Comparison of ENCODE assay signal across 20 mouse cellular contexts in the genomic region with DNA sequence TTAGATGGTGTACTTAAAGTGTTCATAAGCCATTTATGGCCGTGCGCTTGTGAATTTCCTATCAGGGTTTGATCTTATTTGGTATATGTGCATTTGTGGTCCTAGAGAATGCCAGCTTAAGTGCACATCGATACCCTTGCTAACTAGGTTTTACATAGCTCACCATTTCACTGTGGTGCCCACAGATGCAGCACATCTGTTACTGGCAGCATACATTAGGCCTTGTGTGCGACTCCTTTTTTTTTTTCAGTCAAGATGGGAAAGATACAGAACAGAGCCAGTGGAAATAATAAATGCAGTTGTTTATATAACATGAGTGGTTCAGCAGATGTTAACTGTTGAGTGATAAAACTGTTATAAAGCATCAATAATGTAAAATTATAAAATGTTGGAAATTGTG. TPM values are rescaled to one million over a fixed set of nuclear protein-coding genes. Genes with fewer than 3 reads are reported as not detected.
DNase-seq lines count a peak whose midpoint lies in the region; ATAC-seq lines count a peak whose summit lies in the region.
"Had no signal": no experiment of that assay in that cellular context is flagged by ENCODE, and none has a peak within 500 bp of the region (broad histone marks: within the 10 kb centered on the region; RNA-seq: fewer than 3 reads in every experiment).

No protein-coding gene starts in this region.

- no peaks in the 10 kb centered on the region for H3K9me3 ChIP-seq in hindbrain, embryonic 12.5 days (replicated peaks)
- peaks cover 6% of the 10 kb centered on the region for H3K9me3 ChIP-seq in hindbrain, embryonic 10.5 days
- H3K9me3 ChIP-seq in kidney, embryonic 16.5 days (ENCODE audit: low read length) = no peaks in the 10 kb centered on the region
- no peaks in the 10 kb centered on the region for H3K9me3 ChIP-seq in lung, embryonic 16.5 days (ENCODE audit: control insufficient read depth, low read length)
- H3K9me3 ChIP-seq: embryonic facial prominence, embryonic 13.5 days; forebrain, embryonic 12.5 days; heart, embryonic 10.5 days had no signal

- WGBS in hindbrain, embryonic 12.5 days = 79% methylated on average over 4 of the region's 4 CpGs
- 92% methylated on average over 4 of the region's 4 CpGs for WGBS in hindbrain, embryonic 10.5 days
- WGBS in kidney, embryonic 16.5 days = 75% methylated on average over 4 of the region's 4 CpGs
- WGBS in lung, embryonic 16.5 days = 52% methylated on average over 4 of the region's 4 CpGs

- peaks cover 31% of the 10 kb centered on the region for H3K36me3 ChIP-seq in hindbrain, embryonic 12.5 days
- H3K36me3 ChIP-seq in hindbrain, embryonic 10.5 days = peaks cover 36% of the 10 kb centered on the region
- H3K36me3 ChIP-seq in kidney, embryonic 16.5 days (ENCODE audit: insufficient read depth, low read length) = peaks cover 25% of the 10 kb centered on the region
- peaks cover 18% of the 10 kb centered on the region for H3K36me3 ChIP-seq in lung, embryonic 16.5 days (ENCODE audit: control insufficient read depth, insufficient read depth, low read length)

- ATAC-seq in hindbrain, embryonic 12.5 days (ENCODE audit: low FRiP score) = no peak
- peak; percentile 14; the same call in 1 of the 2 replicates for ATAC-seq in kidney, embryonic 16.5 days (ENCODE audit: low FRiP score, low TSS enrichment)
- peak; percentile 41; the same call in 1 of the 2 replicates for ATAC-seq in lung, embryonic 16.5 days (ENCODE audit: low read depth)
- ATAC-seq: activated CD4-positive, CD25-positive, alpha-beta regulatory T cell, adult 4 months; Patski had no signal

- no peak overlapping the region for H3K9ac ChIP-seq in hindbrain, embryonic 12.5 days
- no peak overlapping the region for H3K9ac ChIP-seq in kidney, embryonic 16.5 days (replicated peaks; ENCODE audit: low read length)
- no peak overlapping the region for H3K9ac ChIP-seq in lung, embryonic 16.5 days (ENCODE audit: low read length)
- H3K9ac ChIP-seq: embryonic facial prominence, embryonic 13.5 days; forebrain, embryonic 12.5 days had no signal

- H3K4me1 ChIP-seq in hindbrain, embryonic 12.5 days = 0 out of 2 replicates have a peak, but pooled peaks cover 5% of the 10 kb centered on the region
- H3K4me1 ChIP-seq in hindbrain, embryonic 10.5 days (replicated peaks) = peaks cover 8% of the 10 kb centered on the region
- H3K4me1 ChIP-seq in kidney, embryonic 16.5 days (ENCODE audit: insufficient read depth, low read length) = 0 out of 2 replicates have a peak, but pooled peaks cover 5% of the 10 kb centered on the region
- H3K4me1 ChIP-seq in lung, embryonic 16.5 days (replicated peaks; ENCODE audit: control insufficient read depth, insufficient read depth, low read length) = peaks cover 4% of the 10 kb centered on the region; the same call in 1 of the 2 replicates
- H3K4me1 ChIP-seq: embryonic facial prominence, embryonic 13.5 days had no signal

- 0 out of 2 replicates have a peak overlapping the region, but pooled peaks have one; percentile 18 for H3K27ac ChIP-seq in hindbrain, embryonic 12.5 days
- no peak overlapping the region for H3K27ac ChIP-seq in hindbrain, embryonic 10.5 days
- H3K27ac ChIP-seq in kidney, embryonic 16.5 days (ENCODE audit: low read length) = no peak overlapping the region
- H3K27ac ChIP-seq in lung, embryonic 16.5 days (ENCODE audit: low read length) = no peak overlapping the region
- H3K27ac ChIP-seq: embryonic facial prominence, embryonic 13.5 days; forebrain, embryonic 12.5 days; gastrocnemius, adult 2 months; heart, embryonic 10.5 days had no signal

- no peak overlapping the region for H3K4me3 ChIP-seq in hindbrain, embryonic 12.5 days
- no peak overlapping the region for H3K4me3 ChIP-seq in hindbrain, embryonic 10.5 days
- no peak overlapping the region for H3K4me3 ChIP-seq in kidney, embryonic 16.5 days (ENCODE audit: low read length)
- H3K4me3 ChIP-seq in lung, embryonic 16.5 days (ENCODE audit: low read length) = no peak overlapping the region
- H3K4me3 ChIP-seq: embryonic facial prominence, embryonic 13.5 days; forebrain, embryonic 12.5 days; gastrocnemius, adult 2 months; heart, embryonic 10.5 days had no signal

- H3K27me3 ChIP-seq in hindbrain, embryonic 12.5 days = no peaks in the 10 kb centered on the region
- H3K27me3 ChIP-seq in hindbrain, embryonic 10.5 days (ENCODE audit: insufficient read depth, poor library complexity, severe bottlenecking) = peaks cover 13% of the 10 kb centered on the region; the same call in 1 of the 2 replicates
- no peaks in the 10 kb centered on the region for H3K27me3 ChIP-seq in kidney, embryonic 16.5 days (ENCODE audit: insufficient read depth, low read length)
- no peaks in the 10 kb centered on the region for H3K27me3 ChIP-seq in lung, embryonic 16.5 days (ENCODE audit: control insufficient read depth, insufficient read depth, low read depth, low read length)
- H3K27me3 ChIP-seq: CH12.LX; embryonic facial prominence, embryonic 13.5 days; Patski had no signal

- DNase-seq in hindbrain, embryonic 10.5 days (ENCODE audit: low spot score) = no peak
- no peak for DNase-seq in kidney, adult 9 months
- no peak for DNase-seq in lung, postnatal 14 days
- DNase-seq: adrenal gland, postnatal 14 days; cerebellum, adult 18-20 months; cerebellum, adult 9-11 months; cerebellum, postnatal 36 days; gastrocnemius, adult 2 months; gastrocnemius, postnatal 25 days; heart, postnatal 10 days; heart, postnatal 4 days had no signal

- no peak overlapping the region for H3K4me2 ChIP-seq in hindbrain, embryonic 12.5 days (replicated peaks)
- H3K4me2 ChIP-seq in kidney, embryonic 16.5 days (replicated peaks; ENCODE audit: low read depth, low read length) = no peak overlapping the region
- H3K4me2 ChIP-seq in lung, embryonic 16.5 days (ENCODE audit: low read depth, low read length) = no peak overlapping the region
- H3K4me2 ChIP-seq: embryonic facial prominence, embryonic 13.5 days; forebrain, embryonic 12.5 days had no signal

RNA-seq across cellular contexts. Expression of a gene that starts 31.9 kb away (rescaled TPM):
- 23.6 and 24.4 TPM in 2 replicates for polyA plus RNA-seq in hindbrain, embryonic 12.5 days (2016; fragmentation: Nextera tagmentation; extraction: Ambion mirVana)
- polyA plus RNA-seq in hindbrain, embryonic 10.5 days (2016; fragmentation: Nextera tagmentation; extraction: Ambion mirVana) = 11.3 and 12.4 TPM in 2 replicates
- 15.8 and 16.3 TPM in 2 replicates for polyA plus RNA-seq in kidney, embryonic 16.5 days (2015; fragmentation: Nextera tagmentation; extraction: Ambion mirVana)
- polyA plus RNA-seq in lung, embryonic 16.5 days (2015; fragmentation: Nextera tagmentation; extraction: Ambion mirVana) = 9.2 and 11.1 TPM in 2 replicates
